Mouse (Mus musculus): ENCODE measurements around the gene Sec24b.

Gene Sec24b

GRCm38 (mm10) chr3:130061281-130061680 lies at the start of gene Sec24b:
Gene Sec24b (minus strand): TSS chr3:130061553.
- peak; percentile 37 for DNase-seq (ENCODE audit: low spot score)

GRCm38 (mm10) chr3:130104471-130104870 lies 43.1 kb upstream of the Sec24b start:
- DNase-seq (ENCODE audit: low spot score) = no peak

- DNase-seq (ENCODE audit: low spot score) = no peak
These were observed 42.1 kb upstream of the Sec24b start for GRCm38 (mm10) chr3:130103486-130103885.

- peak; percentile 24 for DNase-seq (ENCODE audit: low spot score)
These were observed 33.9 kb upstream of the Sec24b start for GRCm38 (mm10) chr3:130095160-130095781.

GRCm38 (mm10) chr3:130094125-130094704 lies 32.9 kb upstream of the Sec24b start:
- DNase-seq (ENCODE audit: low spot score) = no peak

- no peak for DNase-seq (ENCODE audit: low spot score)
These were observed 29.1 kb upstream of the Sec24b start for GRCm38 (mm10) chr3:130090460-130090859.

- no peak for DNase-seq (ENCODE audit: low spot score)
These were observed 27.3 kb upstream of the Sec24b start for GRCm38 (mm10) chr3:130088654-130089053.

- DNase-seq (ENCODE audit: low spot score) = no peak
These were observed 26.1 kb upstream of the Sec24b start for GRCm38 (mm10) chr3:130087466-130087865.

GRCm38 (mm10) chr3:130086372-130087080 lies 25.2 kb upstream of the Sec24b start:
- DNase-seq (ENCODE audit: low spot score) = no peak

- DNase-seq (ENCODE audit: low spot score) = no peak
These were observed 22.0 kb upstream of the Sec24b start for GRCm38 (mm10) chr3:130083312-130083711.

- no peak for DNase-seq (ENCODE audit: low spot score)
These were observed 19.3 kb upstream of the Sec24b start for GRCm38 (mm10) chr3:130080666-130081065.

- peak; percentile 76 for DNase-seq (ENCODE audit: low spot score)
These were observed 18.4 kb upstream of the Sec24b start for GRCm38 (mm10) chr3:130079794-130080193.

- DNase-seq (ENCODE audit: low spot score) = no peak
These were observed 15.9 kb upstream of the Sec24b start for GRCm38 (mm10) chr3:130077291-130077690.

GRCm38 (mm10) chr3:130075746-130076145 lies 14.4 kb upstream of the Sec24b start:
- no peak for DNase-seq (ENCODE audit: low spot score)

GRCm38 (mm10) chr3:130073085-130073484 lies 11.7 kb upstream of the Sec24b start:
- DNase-seq (ENCODE audit: low spot score) = peak; percentile 69

GRCm38 (mm10) chr3:130071918-130072317 lies 10.6 kb upstream of the Sec24b start:
- no peak for DNase-seq (ENCODE audit: low spot score)

- DNase-seq (ENCODE audit: low spot score) = peak; percentile 74
These were observed 840 bp downstream of the Sec24b start for GRCm38 (mm10) chr3:130060396-130061029.

GRCm38 (mm10) chr3:130059805-130060395 lies 1.5 kb downstream of the Sec24b start:
- no peak for DNase-seq (ENCODE audit: low spot score)

- peak; percentile 10 for DNase-seq (ENCODE audit: low spot score)
These were observed 2.9 kb downstream of the Sec24b start for GRCm38 (mm10) chr3:130058488-130058887.

GRCm38 (mm10) chr3:130057569-130058345 lies 3.6 kb downstream of the Sec24b start:
- no peak for DNase-seq (ENCODE audit: low spot score)
